Mouse (Mus musculus) layer of hippocampus, postnatal 25 days (tissue): Measurements from ENCODE around the gene Mink1. TPM values are rescaled to one million over a fixed set of nuclear protein-coding genes. Genes with fewer than 3 reads are reported as not detected.

Experiments
- DNase-seq, 2 experiments: peaks; one replicate each; pipeline ENCODE4 v3.0.0; 2022; ENCODE audit warnings: mixed read lengths in 2 of 2, low spot score in 1 of 2; ENCODE audit errors: extremely low spot score in 1 of 2
- total RNA-seq, 2 experiments: library from RNA; stranded (reverse); gene quantifications; 2 replicates each; pipeline ENCODE4 v1.2.3; 2021

Mink1 gene
- total RNA-seq, 2 experiments from 2014 or later, result 434 to 488 TPM

- DNase-seq, result no peak
These were observed 87.9 kb downstream of the Mink1 start for GRCm38 (mm10) chr11:70650322-70651175.

GRCm38 (mm10) chr11:70651391-70651790 is 88.7 kb downstream of the Mink1 start:
- DNase-seq, result no peak

DNA sequence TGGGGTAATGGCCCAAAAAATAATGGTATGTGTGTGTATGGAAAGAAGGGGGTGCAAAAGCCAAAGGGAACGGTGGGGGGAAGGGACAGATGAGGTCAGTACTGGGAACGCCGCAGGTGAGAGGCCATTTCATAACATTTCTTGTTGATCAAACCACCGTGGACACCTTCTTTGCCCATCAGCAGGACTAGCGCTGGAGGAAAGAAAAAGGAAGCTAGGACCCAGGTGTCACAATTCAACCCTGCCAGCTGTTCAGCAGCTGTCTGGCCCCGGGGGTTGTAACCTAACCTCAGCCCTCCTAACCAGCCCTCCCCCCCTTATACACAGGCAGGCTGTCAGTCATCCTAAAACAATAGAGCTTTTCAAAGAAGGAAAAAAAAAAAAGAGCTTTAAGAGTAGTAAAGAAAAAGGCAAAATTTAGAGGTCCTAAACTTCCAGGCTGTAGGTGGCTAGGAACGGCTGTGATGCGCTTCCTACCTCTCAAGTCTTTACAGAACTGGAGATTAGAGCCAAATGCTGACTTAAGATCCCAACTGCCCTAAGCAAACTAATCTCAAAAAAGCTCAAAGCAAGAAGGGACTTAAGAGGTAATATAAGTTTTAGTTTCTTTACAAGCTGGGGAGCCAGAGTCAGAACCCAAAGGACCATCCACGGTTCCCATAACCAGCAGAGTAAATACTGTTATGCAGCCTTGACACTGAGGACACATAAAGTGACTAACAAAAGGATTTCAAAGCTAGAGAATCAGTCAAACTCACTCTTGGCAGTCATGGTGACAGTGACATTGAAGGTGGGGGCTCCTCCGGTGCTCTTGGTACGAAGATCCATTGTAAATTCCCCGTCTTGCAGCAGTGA is 89.6 kb downstream of the Mink1 start:
- DNase-seq, result no peak

GRCm38 (mm10) chr11:70652884-70653344 is 90.2 kb downstream of the Mink1 start:
- no peak for DNase-seq

- DNase-seq, result peak in 1 of 2 experiments; percentile 45
These were observed 90.9 kb downstream of the Mink1 start for GRCm38 (mm10) chr11:70653345-70654197.

GRCm38 (mm10) chr11:70654198-70654922 is 91.7 kb downstream of the Mink1 start, which contains the start of gene Pfn1:
Gene Pfn1 (minus strand): TSS chr11:70654644.
- peak; percentile 63 to 65 for DNase-seq

GRCm38 (mm10) chr11:70654923-70655570 is 92.4 kb downstream of the Mink1 start:
- peak; percentile 68 to 70 for DNase-seq

DNA sequence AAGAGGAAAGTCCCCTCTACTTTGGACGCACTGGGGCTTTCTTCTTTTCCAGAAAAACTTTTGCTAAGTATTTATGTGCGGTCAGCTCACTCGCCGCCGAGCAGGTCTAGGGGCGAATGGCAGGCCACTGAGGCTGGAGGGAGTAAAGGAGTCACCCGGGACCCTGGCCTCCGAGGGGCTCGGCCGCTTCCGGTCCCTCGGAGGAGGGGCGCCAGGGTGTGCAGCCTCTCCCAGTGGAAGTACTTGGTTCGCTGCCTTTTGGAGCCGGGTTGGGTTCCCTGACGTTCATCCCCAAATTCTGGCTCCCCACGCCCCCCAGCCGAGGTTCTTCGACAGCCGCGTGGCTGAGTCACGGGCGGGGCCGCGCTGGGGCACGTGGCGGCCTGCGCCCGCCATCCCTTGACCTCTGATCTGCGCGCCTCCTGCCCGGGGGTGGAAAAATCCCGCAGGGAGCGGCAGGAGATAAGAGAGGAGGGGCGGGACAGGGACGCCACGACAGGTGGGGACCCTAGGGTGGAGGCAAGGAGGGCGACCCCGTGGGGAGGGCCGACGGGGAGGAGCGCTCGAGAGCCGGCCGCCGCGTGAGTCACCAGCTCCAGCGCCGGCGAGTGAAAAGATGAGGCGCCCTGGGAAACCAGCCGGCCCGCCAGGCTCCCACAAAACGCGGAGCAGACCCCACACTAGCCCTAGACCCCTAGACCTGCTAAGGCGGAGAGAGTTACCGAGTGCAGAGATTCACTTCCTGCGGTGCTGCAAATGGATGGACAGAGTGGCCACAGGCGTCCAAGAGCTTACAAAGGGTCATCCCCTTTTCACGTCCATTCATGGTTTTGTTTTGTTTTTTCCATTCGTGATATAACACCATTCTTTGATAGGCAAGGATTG is 93.1 kb downstream of the Mink1 start:
- DNase-seq, result no peak

DNA sequence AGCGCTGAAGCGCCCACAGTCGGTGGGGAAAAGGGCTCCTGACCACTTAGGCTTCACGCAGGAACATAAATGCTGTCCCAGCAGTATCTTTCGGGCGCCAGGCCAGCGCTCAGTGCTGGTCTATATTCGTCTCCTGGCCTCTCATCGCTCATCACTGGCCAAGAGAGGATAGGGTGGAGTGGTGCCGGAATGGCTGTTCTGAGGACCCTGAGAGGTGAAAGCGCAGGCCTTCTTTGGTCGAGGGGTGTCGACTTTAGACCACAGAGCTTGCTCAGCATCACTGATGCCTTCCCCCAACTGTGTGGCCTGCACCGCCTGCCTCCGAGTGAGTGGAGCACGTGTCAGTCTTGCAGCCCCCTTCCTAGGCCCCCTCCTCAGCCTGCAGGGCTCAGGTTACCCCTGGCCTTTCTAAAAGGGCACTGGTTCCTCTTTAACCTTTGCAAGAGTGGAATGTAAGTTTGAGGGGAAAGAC is 93.8 kb downstream of the Mink1 start:
- no peak for DNase-seq

DNA sequence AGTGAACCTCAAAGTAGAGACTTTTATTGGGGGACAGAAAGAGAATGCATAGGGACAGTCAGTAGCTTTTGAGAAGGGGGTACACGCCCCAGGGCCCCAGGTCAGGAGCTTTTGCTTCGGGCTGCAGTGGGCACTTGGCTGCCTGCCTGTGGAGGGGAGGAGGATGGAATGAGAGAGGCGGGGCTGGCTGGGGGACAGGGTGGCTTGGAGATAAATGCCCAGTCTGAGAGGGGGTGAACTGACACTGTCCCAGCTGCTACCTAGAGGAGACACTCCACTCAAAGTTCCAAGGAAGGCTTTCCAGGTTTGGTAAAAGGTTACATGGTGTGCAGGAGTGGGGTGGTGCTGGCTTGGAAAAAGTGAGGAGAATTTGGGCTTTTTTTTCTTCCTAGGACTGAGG is 94.3 kb downstream of the Mink1 start, which contains the start of gene Eno3:
TSS of gene Eno3 (plus strand) at position 239 of the 400 bp plus-strand sequence.
- no peak for DNase-seq

DNA sequence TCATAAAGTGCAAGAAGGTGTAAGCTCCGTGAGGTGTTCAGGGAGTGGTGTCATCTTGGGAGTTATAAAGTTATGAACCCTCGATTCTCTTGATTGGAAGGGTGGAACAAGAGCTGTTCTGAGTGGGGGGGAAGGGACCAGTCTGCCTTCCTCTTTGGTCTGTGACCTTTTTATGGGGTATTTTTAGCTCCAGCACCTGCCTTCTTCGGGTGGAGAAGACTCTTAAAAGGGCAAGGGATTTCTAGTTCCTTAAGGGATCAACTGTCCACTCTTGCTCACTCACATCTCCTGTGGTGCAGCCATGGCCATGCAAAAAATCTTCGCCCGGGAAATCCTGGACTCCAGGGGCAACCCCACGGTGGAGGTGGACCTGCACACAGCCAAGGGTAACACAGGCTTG is 94.9 kb downstream of the Mink1 start:
- DNase-seq, result no peak

GRCm38 (mm10) chr11:70657991-70658390 is 95.3 kb downstream of the Mink1 start:
- no peak for DNase-seq

DNA sequence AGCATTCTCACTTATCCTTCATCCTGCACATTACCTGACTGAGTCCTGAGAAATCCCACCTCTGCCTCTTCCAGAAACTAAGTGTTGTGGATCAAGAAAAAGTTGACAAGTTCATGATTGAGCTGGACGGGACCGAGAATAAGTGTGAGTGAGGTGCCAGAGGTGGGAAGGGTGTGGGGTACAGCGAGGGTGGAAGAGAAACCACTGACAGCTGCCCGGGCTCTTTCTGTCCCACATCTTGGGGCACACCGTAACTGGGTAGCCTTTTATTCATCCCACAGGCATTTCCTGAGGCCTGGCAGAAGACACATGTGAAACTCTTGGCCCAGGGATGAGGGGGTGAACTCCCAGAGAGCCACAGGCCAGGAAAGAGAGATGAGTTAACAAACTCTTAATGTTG is 95.8 kb downstream of the Mink1 start:
- no peak for DNase-seq

DNA sequence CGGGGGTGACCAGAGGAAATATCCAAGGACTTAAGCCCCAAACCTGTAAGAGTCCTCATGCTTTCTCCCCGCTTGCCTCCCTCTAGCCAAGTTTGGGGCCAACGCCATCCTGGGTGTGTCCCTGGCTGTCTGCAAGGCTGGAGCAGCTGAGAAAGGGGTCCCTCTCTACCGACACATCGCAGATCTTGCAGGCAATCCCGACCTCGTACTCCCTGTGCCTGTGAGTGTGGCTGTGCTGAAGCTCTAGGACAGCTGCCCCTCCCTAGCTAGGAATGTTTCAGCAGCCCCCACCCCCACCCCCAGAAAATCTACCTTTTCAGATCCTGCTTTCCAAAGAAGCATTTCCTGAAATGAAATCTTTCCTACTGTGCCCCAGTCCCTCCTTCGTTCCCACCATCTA is 96.3 kb downstream of the Mink1 start:
- no peak for DNase-seq

DNA sequence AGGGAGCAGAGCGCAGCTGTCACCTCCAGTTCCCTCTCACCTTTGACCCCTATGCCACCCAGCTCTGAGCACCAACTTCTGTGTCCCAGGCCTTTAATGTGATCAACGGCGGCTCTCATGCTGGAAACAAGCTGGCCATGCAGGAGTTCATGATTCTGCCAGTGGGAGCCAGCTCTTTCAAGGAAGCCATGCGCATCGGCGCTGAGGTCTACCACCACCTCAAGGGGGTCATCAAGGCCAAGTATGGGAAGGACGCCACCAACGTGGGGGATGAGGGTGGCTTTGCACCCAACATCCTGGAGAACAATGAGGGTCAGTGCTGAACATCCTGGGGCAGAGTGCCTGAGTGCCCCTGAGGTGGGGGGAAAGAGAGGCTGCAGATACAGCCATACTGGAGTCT is 97.9 kb downstream of the Mink1 start:
- no peak for DNase-seq

GRCm38 (mm10) chr11:70663101-70663500 is 100.4 kb downstream of the Mink1 start:
- no peak for DNase-seq

- DNase-seq, result no peak
These were observed 101.3 kb downstream of the Mink1 start for GRCm38 (mm10) chr11:70663957-70664356.
